ENCODE assay signal across 8 mouse cellular contexts in genomic region chr4:33030264-33031194, GRCm38 (mm10). TPM values are rescaled to one million over a fixed set of nuclear protein-coding genes. Genes with fewer than 3 reads are reported as not detected.
DNase-seq lines count a peak whose midpoint lies in the region; ATAC-seq and TF ChIP-seq lines count a peak whose summit lies in the region.

No protein-coding gene starts in this region.

- H3K9ac ChIP-seq in embryonic facial prominence, embryonic 15.5 days: peak overlapping the region; percentile 93
- peak overlapping the region; percentile 97 for H3K9ac ChIP-seq in hindbrain, embryonic 13.5 days
- peak overlapping the region; percentile 92 for H3K9ac ChIP-seq in liver, embryonic 16.5 days (ENCODE audit: low read depth, low read length)
- H3K9ac ChIP-seq in neural tube, embryonic 14.5 days (replicated peaks; ENCODE audit: low read depth, low read length): peak overlapping the region; percentile 98

- TF ChIP-seq CTCF in thymus, adult 2 months (IDR thresholded peaks at IDR 0.05; ENCODE audit: borderline replicate concordance, control insufficient read depth, extremely low read depth, insufficient read depth, low read length, poor library complexity): no peak

- no peak overlapping the region; the same call in 1 of the 2 replicates for H3K27ac ChIP-seq in thymus, adult 2 months (ENCODE audit: control insufficient read depth, insufficient read depth, low read length)
- H3K27ac ChIP-seq in embryonic facial prominence, embryonic 15.5 days (replicated peaks): peak overlapping the region; percentile 94
- peak overlapping the region; percentile 99 for H3K27ac ChIP-seq in hindbrain, embryonic 13.5 days
- peak overlapping the region; percentile 91 for H3K27ac ChIP-seq in liver, embryonic 16.5 days (ENCODE audit: low read length)
- peak overlapping the region; percentile 99 for H3K27ac ChIP-seq in neural tube, embryonic 14.5 days (ENCODE audit: low read depth, low read length)

- H3K27me3 ChIP-seq in thymus, adult 2 months (ENCODE audit: control insufficient read depth, insufficient read depth, low read length): no peaks in the 10 kb centered on the region
- H3K27me3 ChIP-seq in embryonic facial prominence, embryonic 15.5 days: no peaks in the 10 kb centered on the region
- H3K27me3 ChIP-seq in hindbrain, embryonic 13.5 days: no peaks in the 10 kb centered on the region
- H3K27me3 ChIP-seq in liver, embryonic 16.5 days (ENCODE audit: control insufficient read depth, insufficient read depth, low read depth, low read length): no peaks in the 10 kb centered on the region
- H3K27me3 ChIP-seq in neural tube, embryonic 14.5 days (ENCODE audit: control insufficient read depth, insufficient read depth, low read length): no peaks in the 10 kb centered on the region

- WGBS in thymus, adult 2 months: 17% methylated on average over 55 of the region's 55 CpGs
- WGBS in embryonic facial prominence, embryonic 15.5 days: 2% methylated on average over 55 of the region's 55 CpGs
- 2% methylated on average over 55 of the region's 55 CpGs for WGBS in hindbrain, embryonic 13.5 days
- WGBS in liver, embryonic 16.5 days (ENCODE audit: insufficient replicate concordance): 4% methylated on average over 54 of the region's 55 CpGs
- 1% methylated on average over 52 of the region's 55 CpGs for WGBS in neural tube, embryonic 14.5 days

- TF ChIP-seq POLR2A in thymus, adult 2 months (IDR thresholded peaks at IDR 0.05; ENCODE audit: control insufficient read depth, extremely low read depth, insufficient read depth, low read length, poor library complexity): no peak

- peak; percentile 77 for ATAC-seq in embryonic facial prominence, embryonic 15.5 days (ENCODE audit: insufficient number of reproducible peaks, low FRiP score, low TSS enrichment, low read depth)
- ATAC-seq in hindbrain, embryonic 13.5 days (ENCODE audit: low FRiP score): peak; percentile 87
- ATAC-seq in liver, embryonic 16.5 days (ENCODE audit: low read depth): peak; percentile 59
- ATAC-seq in neural tube, embryonic 14.5 days (ENCODE audit: low read depth): peak; percentile 84

- H3K9me3 ChIP-seq in embryonic facial prominence, embryonic 15.5 days (replicated peaks): no peaks in the 10 kb centered on the region
- H3K9me3 ChIP-seq in hindbrain, embryonic 13.5 days: no peaks in the 10 kb centered on the region
- no peaks in the 10 kb centered on the region; the same call in 1 of the 2 replicates for H3K9me3 ChIP-seq in liver, embryonic 16.5 days (replicated peaks; ENCODE audit: control insufficient read depth, low read length)
- H3K9me3 ChIP-seq in neural tube, embryonic 14.5 days (ENCODE audit: control insufficient read depth, low read length): no peaks in the 10 kb centered on the region

- H3K4me1 ChIP-seq in thymus, adult 2 months (replicated peaks; ENCODE audit: control insufficient read depth, insufficient read depth, low read length): 0 out of 2 replicates have a peak, but pooled peaks cover 4% of the 10 kb centered on the region
- H3K4me1 ChIP-seq in embryonic facial prominence, embryonic 15.5 days: peaks cover 15% of the 10 kb centered on the region
- peaks cover 33% of the 10 kb centered on the region for H3K4me1 ChIP-seq in hindbrain, embryonic 13.5 days (replicated peaks)
- H3K4me1 ChIP-seq in liver, embryonic 16.5 days (ENCODE audit: control insufficient read depth, low read depth, low read length): peaks cover 21% of the 10 kb centered on the region
- H3K4me1 ChIP-seq in neural tube, embryonic 14.5 days (ENCODE audit: control insufficient read depth, insufficient read depth, low read length): peaks cover 24% of the 10 kb centered on the region

- no peak for DNase-seq in thymus, adult 2 months
- no peak for DNase-seq in thymus, postnatal 36 days
- peak; percentile 12 to 26 for DNase-seq in adrenal gland, postnatal 36 days
- no peak for DNase-seq in urinary bladder, postnatal 25 days (ENCODE audit: low spot score)

- H3K36me3 ChIP-seq in thymus, adult 2 months (ENCODE audit: control insufficient read depth, insufficient read depth, low read length): no peaks in the 10 kb centered on the region
- H3K36me3 ChIP-seq in embryonic facial prominence, embryonic 15.5 days: peaks cover 23% of the 10 kb centered on the region
- peaks cover 27% of the 10 kb centered on the region for H3K36me3 ChIP-seq in hindbrain, embryonic 13.5 days
- no peaks in the 10 kb centered on the region for H3K36me3 ChIP-seq in liver, embryonic 16.5 days (ENCODE audit: control insufficient read depth, insufficient read depth)
- no peaks in the 10 kb centered on the region for H3K36me3 ChIP-seq in neural tube, embryonic 14.5 days (ENCODE audit: control insufficient read depth, insufficient read depth, low read length)

- H3K4me3 ChIP-seq in thymus, adult 2 months (ENCODE audit: control insufficient read depth, insufficient read depth, low read length): peak overlapping the region; percentile 75
- H3K4me3 ChIP-seq in embryonic facial prominence, embryonic 15.5 days (replicated peaks): peak overlapping the region; percentile 88
- H3K4me3 ChIP-seq in hindbrain, embryonic 13.5 days: peak overlapping the region; percentile 84
- H3K4me3 ChIP-seq in liver, embryonic 16.5 days (ENCODE audit: low read depth, low read length): peak overlapping the region; percentile 81
- peak overlapping the region; percentile 91 for H3K4me3 ChIP-seq in neural tube, embryonic 14.5 days (ENCODE audit: low read depth, low read length)

- peak overlapping the region; percentile 53 for H3K4me2 ChIP-seq in embryonic facial prominence, embryonic 15.5 days (replicated peaks)
- H3K4me2 ChIP-seq in hindbrain, embryonic 13.5 days: peak overlapping the region; percentile 76
- peak overlapping the region; percentile 94 for H3K4me2 ChIP-seq in liver, embryonic 16.5 days (ENCODE audit: low read depth, low read length)
- H3K4me2 ChIP-seq in neural tube, embryonic 14.5 days (ENCODE audit: low read depth, low read length): peak overlapping the region; percentile 78

RNA-seq across cellular contexts. Expression of gene Ube2j1, which starts 0.7 kb away (rescaled TPM):
- polyA plus RNA-seq in thymus, adult 2 months (2012; rRNA removed): 28.7 and 30.1 TPM in 2 replicates
- total RNA-seq in adrenal gland, postnatal 36 days (2021): 10 to 100 TPM; 74.0 to 86.9 TPM
- 40.4 and 41.2 TPM in 2 replicates for polyA plus RNA-seq in embryonic facial prominence, embryonic 15.5 days (2015; fragmentation: Nextera tagmentation; extraction: Ambion mirVana)
- polyA plus RNA-seq in hindbrain, embryonic 13.5 days (2015; fragmentation: Nextera tagmentation; extraction: Ambion mirVana): 56.2 and 60.5 TPM in 2 replicates
- polyA plus RNA-seq in liver, embryonic 16.5 days (2015; fragmentation: Nextera tagmentation; extraction: Ambion mirVana): 25.6 and 28.6 TPM in 2 replicates
- 78.9 and 81.9 TPM in 2 replicates for polyA plus RNA-seq in neural tube, embryonic 14.5 days (2014; fragmentation: Nextera tagmentation; extraction: Ambion mirVana)

RNA-seq across cellular contexts. Expression of gene Gabrr2, which starts 32.3 kb away (rescaled TPM):
- 3.0 and 3.9 TPM in 2 replicates for polyA plus RNA-seq in thymus, adult 2 months (2012; rRNA removed)
- under 1 TPM; 0.20 to 0.26 TPM for total RNA-seq in adrenal gland, postnatal 36 days (2021)
- 0.35 and 1.0 TPM in 2 replicates for polyA plus RNA-seq in embryonic facial prominence, embryonic 15.5 days (2015; fragmentation: Nextera tagmentation; extraction: Ambion mirVana)
- 0.62 and 1.3 TPM in 2 replicates for polyA plus RNA-seq in hindbrain, embryonic 13.5 days (2015; fragmentation: Nextera tagmentation; extraction: Ambion mirVana)
- polyA plus RNA-seq in liver, embryonic 16.5 days (2015; fragmentation: Nextera tagmentation; extraction: Ambion mirVana): not detected in 2 replicates
- polyA plus RNA-seq in neural tube, embryonic 14.5 days (2014; fragmentation: Nextera tagmentation; extraction: Ambion mirVana): 0.25 and 0.50 TPM in 2 replicates

RNA-seq across cellular contexts. Expression of gene Rragd, which starts 47.7 kb away (rescaled TPM):
- polyA plus RNA-seq in thymus, adult 2 months (2012; rRNA removed): 6.8 and 9.7 TPM in 2 replicates
- total RNA-seq in adrenal gland, postnatal 36 days (2021): 1 to 10 TPM; 7.9 to 10.0 TPM
- polyA plus RNA-seq in embryonic facial prominence, embryonic 15.5 days (2015; fragmentation: Nextera tagmentation; extraction: Ambion mirVana): 18.6 and 20.0 TPM in 2 replicates
- 30.6 and 36.2 TPM in 2 replicates for polyA plus RNA-seq in hindbrain, embryonic 13.5 days (2015; fragmentation: Nextera tagmentation; extraction: Ambion mirVana)
- 1.1 and 1.4 TPM in 2 replicates for polyA plus RNA-seq in liver, embryonic 16.5 days (2015; fragmentation: Nextera tagmentation; extraction: Ambion mirVana)
- polyA plus RNA-seq in neural tube, embryonic 14.5 days (2014; fragmentation: Nextera tagmentation; extraction: Ambion mirVana): 52.1 and 58.7 TPM in 2 replicates

Comparison
In these comparisons a context has a peak if more than half of its experiments do, and no peak if none do; other contexts are left out.
1. DNase-seq: peak in adrenal gland, postnatal 36 days (2 of 2); none in thymus, adult 2 months (single experiment), thymus, postnatal 36 days (0 of 2) and urinary bladder, postnatal 25 days (single experiment).
2. Peak in every context shown above with its lines, with median percentiles within 50 percentile points of each other: H3K4me3 ChIP-seq, ATAC-seq, H3K4me2 ChIP-seq and H3K9ac ChIP-seq.